Mouse (Mus musculus) hindbrain, embryonic 10.5 days (tissue): Measurements from ENCODE around the gene Clta. TPM values are rescaled to one million over a fixed set of nuclear protein-coding genes. Genes with fewer than 3 reads are reported as not detected.

Experiments used
- DNase-seq: peaks from one replicate; pipeline ENCODE4 v3.0.0-alpha.2; 2017; ENCODE audit warnings: low spot score
- H3K27ac ChIP-seq: fragments of 300-500 bp; sonication (generic); 2 replicates; pipeline ENCODE4 v1.5.1; 2016; ENCODE audit warnings: mild to moderate bottlenecking, moderate library complexity
- H3K27me3 ChIP-seq: fragments of 300-500 bp; sonication (generic); 2 replicates; pipeline ENCODE4 v1.6.1; 2016; ENCODE audit warnings: mild to moderate bottlenecking; ENCODE audit not compliant: poor library complexity, insufficient read depth, severe bottlenecking
- H3K36me3 ChIP-seq: fragments of 300-500 bp; sonication (generic); 2 replicates; pipeline ENCODE4 v1.6.1; 2016; ENCODE audit warnings: mild to moderate bottlenecking, moderate library complexity
- H3K4me1 ChIP-seq: fragments of 300-500 bp; sonication (generic); replicated peaks from 2 replicates; pipeline ENCODE4 v1.6.1; 2016; ENCODE audit warnings: mild to moderate bottlenecking
- H3K4me3 ChIP-seq: fragments of 300-500 bp; sonication (generic); 2 replicates; pipeline ENCODE4 v1.5.1; 2016; ENCODE audit warnings: mild to moderate bottlenecking, moderate library complexity
- H3K9me3 ChIP-seq: fragments of 300-500 bp; sonication (generic); 2 replicates; pipeline ENCODE4 v1.6.1; 2016; ENCODE audit warnings: mild to moderate bottlenecking, moderate library complexity
- WGBS: fragments of 180-500 bp; shearing (Covaris S2); methylation state at CpG from one replicate; pipeline ENCODE4 v1.1.7; 2016; 5-methylcytosine and 5-hydroxymethylcytosine counted together
- polyA plus RNA-seq: library from polyadenylated mRNA; unstranded; fragments of >200 nt; fragmentation: Nextera tagmentation; extraction: Ambion mirVana; gene quantifications from 2 replicates; pipeline ENCODE4 v1.2.1, GENCODE M21; 2016

The Clta gene
- polyA plus RNA-seq, 1 experiment from 2014 or later, result 239 TPM

DNA sequence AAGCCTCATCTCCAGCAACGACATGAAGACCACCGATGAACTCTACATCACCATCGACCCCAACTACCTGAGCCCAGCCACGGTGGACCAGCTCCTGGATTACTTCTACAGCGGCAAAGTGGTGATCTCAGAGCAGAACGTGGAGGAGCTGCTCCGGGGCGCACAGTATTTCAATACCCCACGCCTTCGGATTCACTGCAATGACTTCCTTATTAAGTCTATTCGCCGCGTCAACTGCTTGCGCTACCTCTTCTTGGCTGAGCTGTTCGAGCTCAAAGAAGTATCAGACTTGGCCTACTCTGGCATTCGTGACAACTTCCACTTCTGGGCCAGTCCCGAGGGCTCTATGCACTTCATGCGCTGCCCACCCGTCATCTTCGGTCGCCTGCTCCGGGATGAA lies 20.5 kb upstream of the Clta start:
- WGBS, result 91% methylated on average over 22 of the region's 22 CpGs
- peaks cover 18% of the 10 kb centered on the region for H3K4me1 ChIP-seq
- H3K36me3 ChIP-seq, result no peaks in the 10 kb centered on the region
- no peaks in the 10 kb centered on the region for H3K9me3 ChIP-seq
- peaks cover 38% of the 10 kb centered on the region for H3K27me3 ChIP-seq
- H3K4me3 ChIP-seq, result no peak overlapping the region
- no peak for DNase-seq
- no peak overlapping the region for H3K27ac ChIP-seq

DNA sequence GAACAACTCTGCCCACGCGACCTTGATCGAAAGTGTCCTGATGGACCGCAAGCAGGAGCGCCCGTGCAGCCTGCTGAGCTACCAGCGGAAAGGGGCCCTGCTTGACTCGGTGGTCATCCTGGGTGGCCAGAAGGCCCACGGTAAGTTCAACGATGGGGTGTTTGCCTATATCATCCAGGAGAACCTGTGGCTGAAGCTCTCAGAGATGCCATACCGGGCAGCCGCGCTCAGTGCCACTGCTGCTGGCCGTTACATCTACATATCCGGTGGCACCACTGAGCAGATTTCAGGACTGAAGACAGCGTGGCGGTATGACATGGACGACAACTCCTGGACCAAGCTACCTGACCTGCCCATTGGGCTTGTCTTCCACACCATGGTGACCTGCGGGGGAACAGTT lies 19.9 kb upstream of the Clta start:
- no peaks in the 10 kb centered on the region for H3K9me3 ChIP-seq
- no peak overlapping the region for H3K4me3 ChIP-seq
- WGBS, result 92% methylated on average over 19 of the region's 19 CpGs
- no peak for DNase-seq
- H3K4me1 ChIP-seq, result peaks cover 13% of the 10 kb centered on the region
- H3K27ac ChIP-seq, result no peak overlapping the region
- no peaks in the 10 kb centered on the region for H3K36me3 ChIP-seq
- peaks cover 37% of the 10 kb centered on the region for H3K27me3 ChIP-seq

GRCm38 (mm10) chr4:43988976-43989375 lies 15.3 kb upstream of the Clta start:
- 85% methylated on average over 3 of the region's 3 CpGs for WGBS
- peaks cover 5% of the 10 kb centered on the region; the same call in 1 of the 2 replicates for H3K27me3 ChIP-seq
- H3K36me3 ChIP-seq, result no peaks in the 10 kb centered on the region
- no peak for DNase-seq
- no peak overlapping the region for H3K4me3 ChIP-seq
- no peak overlapping the region for H3K27ac ChIP-seq
- no peaks in the 10 kb centered on the region for H3K9me3 ChIP-seq
- H3K4me1 ChIP-seq, result 0 out of 2 replicates have a peak, but pooled peaks cover 4% of the 10 kb centered on the region

DNA sequence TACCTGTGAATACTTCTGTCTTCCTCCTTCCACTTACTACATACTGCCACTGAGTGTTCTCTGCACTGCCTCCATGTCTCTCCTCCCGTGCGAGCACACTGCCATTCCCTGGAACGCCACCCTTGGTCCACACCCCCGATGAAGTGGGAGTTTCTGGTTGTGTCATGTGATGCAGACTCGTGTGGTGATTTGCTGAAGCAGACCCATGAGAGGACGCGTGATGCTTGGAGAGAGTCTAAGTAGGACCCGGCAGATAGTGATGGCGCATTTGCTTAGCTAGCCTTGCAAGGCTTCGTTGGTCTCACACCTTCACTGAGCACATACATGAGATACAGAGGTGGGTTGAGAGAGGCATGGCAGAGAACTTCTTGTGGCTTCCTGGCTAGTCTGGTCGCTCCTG lies 11.2 kb upstream of the Clta start:
- H3K4me1 ChIP-seq, result 0 out of 2 replicates have a peak, but pooled peaks cover 3% of the 10 kb centered on the region
- H3K27me3 ChIP-seq, result no peaks in the 10 kb centered on the region
- WGBS, result 94% methylated on average over 11 of the region's 11 CpGs
- DNase-seq, result no peak
- H3K36me3 ChIP-seq, result no peaks in the 10 kb centered on the region
- no peak overlapping the region for H3K4me3 ChIP-seq
- no peaks in the 10 kb centered on the region for H3K9me3 ChIP-seq
- H3K27ac ChIP-seq, result no peak overlapping the region

DNA sequence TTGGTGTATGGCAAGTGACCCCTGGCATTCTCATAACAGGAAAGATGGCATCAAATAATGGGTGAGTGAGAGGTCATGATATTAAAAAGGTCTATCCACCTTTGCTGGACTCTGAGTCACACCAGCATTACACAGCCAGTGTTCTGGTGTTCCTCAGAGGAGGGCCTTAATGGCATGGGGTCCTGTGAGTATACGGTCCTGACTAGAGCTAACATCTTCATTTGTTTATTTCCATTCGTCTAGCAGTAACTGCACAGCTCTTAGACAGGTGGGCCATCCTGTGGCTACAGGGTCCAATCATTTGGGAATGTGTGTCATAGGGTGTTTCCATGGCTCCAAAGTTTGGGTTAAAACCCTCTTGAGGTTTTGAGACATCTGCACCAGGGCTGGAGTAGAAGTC lies 9.9 kb upstream of the Clta start:
- no peak for DNase-seq
- Histone ChIP-seq H3K27ac (no peak overlapping the region), H3K27me3 (no peaks in the 10 kb centered on the region), H3K4me1 (no peaks in the 10 kb centered on the region), H3K4me3 (no peak overlapping the region), H3K36me3 (no peaks in the 10 kb centered on the region), H3K9me3 (peaks cover 4% of the 10 kb centered on the region; the same call in 1 of the 2 replicates)
- 80% methylated on average over 2 of the region's 2 CpGs for WGBS

- H3K36me3 ChIP-seq, result no peaks in the 10 kb centered on the region
- H3K27me3 ChIP-seq, result no peaks in the 10 kb centered on the region
- DNase-seq, result no peak
- WGBS, result 89% methylated on average over 6 of the region's 6 CpGs
- no peaks in the 10 kb centered on the region for H3K4me1 ChIP-seq
- no peak overlapping the region for H3K27ac ChIP-seq
- H3K4me3 ChIP-seq, result no peak overlapping the region
- peaks cover 8% of the 10 kb centered on the region for H3K9me3 ChIP-seq
These were observed 630 bp upstream of the Clta start for GRCm38 (mm10) chr4:44003622-44004021.

DNA sequence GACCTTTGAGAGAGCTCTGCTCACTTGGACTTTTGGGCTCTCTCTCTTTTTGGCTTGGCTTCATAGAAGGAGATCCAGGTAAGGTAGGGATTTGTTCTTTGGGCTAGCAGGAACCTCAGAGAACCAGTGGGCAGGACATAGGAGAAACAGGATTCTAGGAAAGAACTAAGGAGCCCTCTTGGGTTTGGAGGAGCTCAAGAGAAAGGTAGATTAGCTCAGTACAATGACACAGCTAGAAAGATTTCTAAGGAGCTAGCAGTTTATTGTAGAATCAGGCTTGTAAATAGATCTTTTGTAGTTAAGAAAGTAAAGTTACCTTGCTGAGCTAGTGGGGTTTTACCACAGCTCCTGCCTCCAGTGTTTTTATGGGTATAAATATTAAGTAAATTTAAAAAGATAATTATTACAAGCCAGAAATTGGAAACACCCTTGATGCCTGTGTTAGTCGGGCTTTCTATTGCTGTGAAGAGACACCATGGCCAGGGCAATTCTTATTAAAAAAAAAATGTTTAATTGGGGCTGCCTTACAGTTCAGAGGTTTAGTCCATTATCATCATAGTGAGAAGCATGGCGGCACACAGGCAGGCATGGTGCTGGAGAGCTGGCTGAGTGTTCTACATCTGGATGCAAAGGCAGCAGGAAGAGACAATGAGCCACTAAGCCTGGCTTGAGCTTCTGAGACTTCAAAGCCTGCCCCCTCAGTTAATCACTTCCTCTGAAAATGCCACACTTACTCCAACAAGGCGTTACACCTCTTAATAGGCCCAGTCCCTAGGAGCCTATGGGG lies 564 bp downstream of the Clta start:
- H3K36me3 ChIP-seq, result no peaks in the 10 kb centered on the region
- no peaks in the 10 kb centered on the region for H3K4me1 ChIP-seq
- H3K27me3 ChIP-seq, result no peaks in the 10 kb centered on the region
- H3K4me3 ChIP-seq, result no peak overlapping the region
- 73% methylated on average over 3 of the region's 3 CpGs for WGBS
- no peak overlapping the region for H3K27ac ChIP-seq
- peaks cover 4% of the 10 kb centered on the region; the same call in 1 of the 2 replicates for H3K9me3 ChIP-seq
- no peak for DNase-seq

GRCm38 (mm10) chr4:44010176-44010575 lies 5.9 kb downstream of the Clta start:
- DNase-seq, result no peak
- Histone ChIP-seq H3K27me3 (no peaks in the 10 kb centered on the region), H3K4me1 (peaks cover 20% of the 10 kb centered on the region), H3K9me3 (peaks cover 4% of the 10 kb centered on the region; the same call in 1 of the 2 replicates), H3K36me3 (peaks cover 4% of the 10 kb centered on the region; the same call in 1 of the 2 replicates), H3K27ac (no peak overlapping the region), H3K4me3 (no peak overlapping the region)
- 93% methylated on average over 1 of the region's 1 CpGs for WGBS

DNA sequence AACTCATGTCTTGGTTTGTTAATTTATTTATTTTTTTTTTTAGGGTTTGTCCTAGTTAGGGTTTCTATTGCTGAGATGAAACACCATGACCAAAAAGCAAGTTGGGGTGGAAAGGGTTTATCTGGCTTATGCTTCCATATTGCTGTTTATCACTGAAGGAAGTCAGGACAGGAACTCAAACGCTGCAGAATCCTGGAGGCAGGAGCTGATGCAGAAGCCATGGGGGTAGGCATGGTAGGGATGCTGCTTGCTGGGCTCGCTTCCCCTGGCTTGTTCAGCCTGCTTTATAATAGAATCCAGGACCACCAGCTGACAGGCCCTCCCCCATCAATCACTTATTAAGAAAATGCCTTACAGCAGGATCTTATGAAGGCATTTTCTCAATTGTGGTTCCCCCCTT lies 6.6 kb downstream of the Clta start:
- Histone ChIP-seq H3K9me3 (no peaks in the 10 kb centered on the region), H3K36me3 (peaks cover 8% of the 10 kb centered on the region; the same call in 1 of the 2 replicates), H3K4me3 (no peak overlapping the region), H3K27ac (no peak overlapping the region), H3K4me1 (peaks cover 20% of the 10 kb centered on the region), H3K27me3 (no peaks in the 10 kb centered on the region)
- 43% methylated on average over 2 of the region's 2 CpGs for WGBS
- no peak for DNase-seq

DNA sequence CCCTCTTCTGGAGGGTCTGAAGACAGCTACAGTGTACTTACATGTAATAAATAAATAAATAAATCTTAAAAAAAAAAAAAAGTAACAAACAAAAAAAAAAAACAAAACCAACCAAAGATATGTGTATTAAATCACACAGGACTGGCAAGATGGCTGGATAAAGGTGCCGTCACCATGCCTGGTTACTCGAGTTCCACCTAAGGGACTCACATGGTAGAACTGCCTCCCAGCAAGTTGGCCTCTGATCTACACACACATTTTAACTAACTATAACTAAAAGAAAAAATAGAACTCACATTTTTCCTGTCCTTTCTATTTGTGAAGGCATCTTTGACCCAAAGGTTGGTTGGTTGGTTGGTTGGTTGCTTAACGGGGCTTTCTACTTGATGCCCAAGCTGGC lies 7.5 kb downstream of the Clta start:
- Histone ChIP-seq H3K9me3 (no peaks in the 10 kb centered on the region), H3K36me3 (peaks cover 15% of the 10 kb centered on the region; the same call in 1 of the 2 replicates), H3K27ac (peak overlapping the region; percentile 90), H3K4me3 (peak overlapping the region; percentile 99), H3K4me1 (peaks cover 20% of the 10 kb centered on the region), H3K27me3 (no peaks in the 10 kb centered on the region)
- WGBS, result 79% methylated on average over 3 of the region's 3 CpGs
- DNase-seq, result no peak

DNA sequence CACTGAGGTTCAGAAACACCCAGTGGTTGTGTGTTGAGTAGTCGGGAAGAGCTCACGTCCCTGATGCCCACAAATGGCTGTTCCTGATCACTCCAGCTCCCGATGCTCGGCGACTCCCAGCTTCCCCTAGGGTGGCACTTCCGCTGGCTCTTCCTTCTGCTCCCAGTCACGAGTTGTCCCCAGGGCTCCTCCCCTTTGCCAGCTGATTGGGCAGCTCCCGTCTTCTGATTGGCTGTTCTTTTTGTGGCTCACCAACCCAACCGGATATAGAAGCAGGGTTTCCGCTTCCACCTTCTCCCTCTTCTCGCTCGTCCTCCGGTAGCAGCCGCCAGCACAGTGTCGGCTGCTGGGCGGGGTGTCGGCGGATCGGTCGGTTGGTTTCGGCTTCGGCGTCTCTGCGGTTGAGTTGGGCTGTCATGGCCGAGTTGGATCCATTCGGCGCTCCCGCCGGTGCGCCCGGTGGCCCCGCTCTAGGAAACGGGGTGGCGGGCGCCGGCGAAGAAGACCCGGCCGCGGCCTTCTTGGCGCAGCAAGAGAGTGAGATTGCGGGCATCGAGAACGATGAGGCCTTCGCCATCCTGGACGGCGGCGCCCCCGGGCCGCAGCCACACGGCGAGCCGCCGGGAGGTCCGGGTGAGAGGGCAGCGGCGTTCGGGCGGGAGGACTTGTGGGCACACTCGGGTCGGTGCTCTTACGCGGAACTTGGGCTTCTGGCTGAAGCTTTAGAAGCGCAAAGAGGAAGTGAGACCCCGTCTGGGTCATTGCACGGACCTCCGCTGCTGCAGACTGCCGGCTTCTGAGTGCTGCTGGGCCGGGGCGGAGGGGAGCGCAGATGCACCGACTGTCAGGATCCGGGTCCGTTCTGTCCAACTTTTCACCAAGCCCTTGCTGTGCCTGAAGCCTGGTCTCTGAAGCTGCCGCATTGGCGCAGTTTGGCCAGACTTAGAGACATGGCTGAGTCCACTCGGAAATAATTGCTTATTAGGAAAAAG lies 8.4 kb downstream of the Clta start:
- DNase-seq, result peak; percentile 94
- under 1% methylated on average over 77 of the region's 77 CpGs for WGBS
- peaks cover 23% of the 10 kb centered on the region for H3K36me3 ChIP-seq
- H3K27me3 ChIP-seq, result no peaks in the 10 kb centered on the region
- peak overlapping the region; percentile 99 for H3K4me3 ChIP-seq
- H3K9me3 ChIP-seq, result no peaks in the 10 kb centered on the region
- H3K27ac ChIP-seq, result peak overlapping the region; percentile 90
- peaks cover 20% of the 10 kb centered on the region for H3K4me1 ChIP-seq

- peaks cover 28% of the 10 kb centered on the region for H3K36me3 ChIP-seq
- WGBS, result 33% methylated on average over 11 of the region's 11 CpGs
- DNase-seq, result no peak
- peak overlapping the region; percentile 99 for H3K4me3 ChIP-seq
- H3K27me3 ChIP-seq, result no peaks in the 10 kb centered on the region
- H3K4me1 ChIP-seq, result peaks cover 20% of the 10 kb centered on the region
- H3K9me3 ChIP-seq, result no peaks in the 10 kb centered on the region
- peak overlapping the region; percentile 90; the same call in 1 of the 2 replicates for H3K27ac ChIP-seq
These were observed 9.3 kb downstream of the Clta start for GRCm38 (mm10) chr4:44013391-44014070.
